Mouse (Mus musculus) MEL (cell line): ENCODE results near the gene Mpc1. TPM values are rescaled to one million over a fixed set of nuclear protein-coding genes. Genes with fewer than 3 reads are reported as not detected.

Experiments
- DNase-seq: peaks from one replicate; pipeline ENCODE4 v3.0.0; 2011; ENCODE audit warnings: low read depth, low spot score
- H3K27ac ChIP-seq: 2 replicates; pipeline ENCODE4 v1.5.1; 2012; ENCODE audit warnings: low read depth, mild to moderate bottlenecking, control low read depth, low read length, moderate library complexity; ENCODE audit not compliant: control insufficient read depth
- H3K27me3 ChIP-seq, 2 experiments: fragments of 150-350 bp in 1 of 2; sonication (generic) in 1 of 2; 2 replicates each; pipeline ENCODE4 v1.6.1; 2012; ENCODE audit warnings: low read length in 2 of 2, mild to moderate bottlenecking in 2 of 2, improper control_type of control experiment in 1 of 2, moderate library complexity in 1 of 2; ENCODE audit not compliant: insufficient read depth in 2 of 2, control insufficient read depth in 1 of 2
- H3K36me3 ChIP-seq, 2 experiments: 2 replicates each; pipeline ENCODE4 v1.6.1; 2012 to 2014; ENCODE audit warnings: low read length in 2 of 2, improper control_type of control experiment in 1 of 2, inconsistent platforms in 1 of 2, mild to moderate bottlenecking in 1 of 2; ENCODE audit not compliant: insufficient read depth in 2 of 2, control insufficient read depth in 1 of 2
- H3K4me1 ChIP-seq, 2 experiments: fragments of 150-350 bp in 1 of 2; sonication (generic) in 1 of 2; 2 replicates each; pipeline ENCODE4 v1.6.1; 2012; ENCODE audit warnings: low read length in 2 of 2, improper control_type of control experiment in 1 of 2, mild to moderate bottlenecking in 1 of 2; ENCODE audit not compliant: insufficient read depth in 2 of 2, control insufficient read depth in 1 of 2
- H3K4me3 ChIP-seq, 2 experiments: fragments of 150-350 bp in 1 of 2; sonication (generic) in 1 of 2; 2 replicates each; pipeline ENCODE4 v1.5.1; 2012; ENCODE audit warnings: low read depth in 2 of 2, low read length in 2 of 2, mild to moderate bottlenecking in 2 of 2, moderate library complexity in 2 of 2, control low read depth in 1 of 2, improper control_type of control experiment in 1 of 2; ENCODE audit not compliant: control insufficient read depth in 1 of 2, insufficient read depth in 1 of 2
- H3K79me2 ChIP-seq: 2 replicates; pipeline ENCODE4 v1.6.1; 2012; ENCODE audit warnings: mild to moderate bottlenecking, low read length, moderate library complexity; ENCODE audit not compliant: control insufficient read depth, poor library complexity, insufficient read depth
- H3K9ac ChIP-seq: 2 replicates; pipeline ENCODE4 v1.6.1; 2012; ENCODE audit warnings: low read depth, mild to moderate bottlenecking, control low read depth, low read length, moderate library complexity; ENCODE audit not compliant: control insufficient read depth, poor library complexity, severe bottlenecking
- H3K9me3 ChIP-seq: fragments of 150-350 bp; sonication (generic); replicated peaks from 2 replicates; pipeline ENCODE4 v1.6.1; 2012; ENCODE audit warnings: mild to moderate bottlenecking, low read length, improper control_type of control experiment, moderate library complexity; ENCODE audit not compliant: insufficient read depth
- ELF1 ChIP-seq: IDR thresholded peaks from 2 replicates; pipeline ENCODE4 v1.6.1; 2014; ENCODE audit warnings: low read depth, mild to moderate bottlenecking, inconsistent platforms, low read length, improper control_type of control experiment, moderate library complexity
- EP300 ChIP-seq, 2 experiments: IDR thresholded peaks; 2 replicates each; pipeline ENCODE4 v1.6.1; 2011; ENCODE audit warnings: improper control_type of control experiment in 2 of 2, low read length in 2 of 2, low read depth in 1 of 2, mild to moderate bottlenecking in 1 of 2
- MYB ChIP-seq: IDR thresholded peaks from 2 replicates; pipeline ENCODE4 v1.6.1; 2011; ENCODE audit warnings: mild to moderate bottlenecking, low read depth, low read length, improper control_type of control experiment
- MYC ChIP-seq: IDR thresholded peaks from 2 replicates; pipeline ENCODE4 v1.6.1; 2011; ENCODE audit warnings: low read depth, mild to moderate bottlenecking, low read length, improper control_type of control experiment, moderate library complexity
- POLR2AphosphoS2 ChIP-seq: IDR thresholded peaks from 2 replicates; pipeline ENCODE4 v1.6.1; 2011; ENCODE audit warnings: low read length, improper control_type of control experiment
- SIN3A ChIP-seq: IDR thresholded peaks from 2 replicates; pipeline ENCODE4 v1.6.1; 2012; ENCODE audit warnings: low read length, improper control_type of control experiment, inconsistent platforms
- TCF12 ChIP-seq: IDR thresholded peaks from 2 replicates; pipeline ENCODE4 v1.6.1; 2014; ENCODE audit warnings: low read depth, mild to moderate bottlenecking, inconsistent platforms, low read length, improper control_type of control experiment, moderate library complexity
- ZC3H11A ChIP-seq: IDR thresholded peaks from 2 replicates; pipeline ENCODE4 v1.6.1; 2012; ENCODE audit warnings: low read depth, mild to moderate bottlenecking, inconsistent platforms, low read length, improper control_type of control experiment
- ZKSCAN1 ChIP-seq: IDR thresholded peaks from 2 replicates; pipeline ENCODE4 v1.6.1; 2012; ENCODE audit warnings: low read depth, mild to moderate bottlenecking, inconsistent platforms, low read length, improper control_type of control experiment, moderate library complexity
- ZMIZ1 ChIP-seq: IDR thresholded peaks from 2 replicates; pipeline ENCODE4 v1.6.1; 2012; ENCODE audit warnings: low read depth, mild to moderate bottlenecking, inconsistent platforms, low read length, improper control_type of control experiment, moderate library complexity
- polyA plus RNA-seq, 2 experiments: library from polyadenylated mRNA; stranded (reverse) in 1 of 2; unstranded in 1 of 2; fragments of >175 nt in 1 of 2; fragments of >200 nt in 1 of 2; gene quantifications; 2 replicates each; pipeline versions ENCODE4 v1.2.1 to v1.2.4; 2012; ENCODE audit warnings: low replicate concordance in 2 of 2, low read depth in 1 of 2; ENCODE audit not compliant: insufficient read length in 2 of 2, insufficient read depth in 1 of 2, missing spikeins in 1 of 2
- total RNA-seq: library from RNA; depleted of rRNA; stranded (reverse); fragments of 300-350 nt; gene quantifications from 2 replicates; pipeline ENCODE4 v1.2.3, GENCODE M21; 2012

The Mpc1 gene
- total and polyA plus RNA-seq, 3 experiments, result 56.2 to 89.6 TPM; not detected in 1

DNA sequence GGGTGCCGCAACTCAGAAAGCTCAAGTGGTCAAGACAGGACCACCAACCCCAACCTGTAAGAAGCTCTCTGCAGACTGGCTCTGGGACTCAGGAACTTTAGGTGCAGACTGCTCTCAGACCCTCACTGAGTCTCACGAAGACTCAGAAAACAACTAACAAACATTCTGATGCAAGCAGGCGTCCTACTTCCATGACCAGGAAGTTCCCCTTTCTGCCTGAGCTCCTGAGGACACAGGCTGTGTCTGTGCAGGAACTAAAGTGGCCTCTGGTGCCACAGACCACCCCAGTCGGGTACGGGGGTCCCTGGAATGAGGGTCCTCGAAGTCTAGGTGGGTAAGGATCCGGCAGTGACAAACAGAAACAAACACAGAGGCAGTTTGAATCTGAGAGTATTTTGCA lies 6.0 kb upstream of the Mpc1 start:
- TF ChIP-seq ELF1, result no peak
- TF ChIP-seq MYB, result no peak
- TF ChIP-seq EP300 (IDR thresholded peaks at IDR 0.05; ENCODE audit: low read depth in 1 of 2, low read length in 2 of 2), result no peak
- TF ChIP-seq TCF12, result no peak
- H3K4me3 ChIP-seq, result no peak overlapping the region
- H3K9me3 ChIP-seq, result no peaks in the 10 kb centered on the region
- no peaks in the 10 kb centered on the region for H3K36me3 ChIP-seq
- no peaks in the 10 kb centered on the region for H3K79me2 ChIP-seq
- no peaks in the 10 kb centered on the region for H3K4me1 ChIP-seq
- peaks cover 0 to 8% of the 10 kb centered on the region in 2 experiments for H3K27me3 ChIP-seq
- peak overlapping the region; percentile 55 for H3K9ac ChIP-seq
- peak; percentile 39 for DNase-seq
- no peak overlapping the region for H3K27ac ChIP-seq

DNA sequence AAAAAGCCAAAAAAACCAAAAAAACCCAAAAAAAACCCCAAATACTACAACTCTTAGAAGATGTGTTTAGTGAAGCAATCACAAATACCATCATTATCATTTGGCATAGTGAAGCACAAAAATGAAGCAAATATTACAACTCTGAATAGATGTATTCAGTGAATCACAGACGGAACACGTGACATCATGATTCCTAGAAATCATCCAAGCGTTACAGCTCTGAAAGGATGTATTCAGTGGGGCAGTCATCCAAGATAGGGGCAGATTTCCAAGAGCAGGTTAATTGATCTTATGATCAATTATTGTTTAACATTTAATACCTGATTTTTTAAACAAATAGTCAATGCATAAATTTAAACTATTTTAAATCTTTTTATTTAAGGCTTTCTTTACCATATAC lies 5.4 kb upstream of the Mpc1 start:
- Histone ChIP-seq H3K36me3 (no peaks in the 10 kb centered on the region; a peak in 1 of 4 replicates), H3K27ac (no peak overlapping the region), H3K4me3 (no peak overlapping the region), H3K9me3 (no peaks in the 10 kb centered on the region), H3K79me2 (no peaks in the 10 kb centered on the region), H3K27me3 (peaks cover 0 to 8% of the 10 kb centered on the region in 2 experiments; a peak in 3 of 4 replicates), H3K4me1 (no peaks in the 10 kb centered on the region), H3K9ac (no peak overlapping the region)
- no peak for DNase-seq
- TF ChIP-seq ZMIZ1 (no peak), ZC3H11A (no peak), ZKSCAN1 (no peak)
- TF ChIP-seq, all 39 proteins: peak for 0

DNA sequence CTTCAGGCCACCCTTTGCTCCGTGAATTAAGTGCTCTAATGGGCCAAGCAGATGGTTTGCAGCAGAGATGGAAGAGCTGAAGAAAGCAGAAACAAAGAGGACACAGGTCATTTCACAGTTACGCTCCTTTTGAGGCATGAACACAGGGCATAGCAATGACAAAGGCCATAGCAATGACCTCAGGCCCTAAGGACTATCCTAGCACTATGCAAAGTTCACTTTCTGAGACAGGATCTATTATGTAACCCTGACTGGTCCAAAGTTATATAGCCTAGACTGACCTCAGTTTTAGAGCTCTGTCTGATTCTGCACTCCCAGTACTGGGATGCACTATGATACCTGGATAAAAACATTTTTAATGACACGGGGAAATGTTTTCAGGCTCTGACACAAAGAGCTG lies 4.3 kb upstream of the Mpc1 start:
- no peak for TF ChIP-seq POLR2AphosphoS2
- TF ChIP-seq SIN3A, result no peak
- TF ChIP-seq MYC, result no peak
- TF ChIP-seq, all 39 proteins: peak for 0
- H3K9ac ChIP-seq, result no peak overlapping the region
- H3K4me1 ChIP-seq, result no peaks in the 10 kb centered on the region
- no peak overlapping the region for H3K4me3 ChIP-seq
- H3K27me3 ChIP-seq, result peaks cover 0 to 8% of the 10 kb centered on the region in 2 experiments; a peak in 3 of 4 replicates
- no peaks in the 10 kb centered on the region; the same call in 1 of the 2 replicates for H3K79me2 ChIP-seq
- no peak overlapping the region for H3K27ac ChIP-seq
- no peaks in the 10 kb centered on the region; a peak in 1 of 4 replicates for H3K36me3 ChIP-seq
- no peaks in the 10 kb centered on the region for H3K9me3 ChIP-seq
- no peak for DNase-seq
